Mouse (Mus musculus) cerebellum, postnatal 36 days (tissue): Measurements from ENCODE around the gene Taok3.

Source experiments
- DNase-seq, 2 experiments: peaks; one replicate each; pipeline ENCODE4 v3.0.0; 2021 to 2022; ENCODE audit warnings: mixed read lengths in 2 of 2

The Taok3 gene

GRCm38 (mm10) chr5:117147187-117148095, 27.5 kb downstream of the Taok3 start:
- DNase-seq = no peak

GRCm38 (mm10) chr5:117149054-117149942, 29.4 kb downstream of the Taok3 start:
- no peak for DNase-seq

- no peak for DNase-seq
Observed at GRCm38 (mm10) chr5:117150068-117150467, 30.1 kb downstream of the Taok3 start.

GRCm38 (mm10) chr5:117152944-117153343, 33.0 kb downstream of the Taok3 start:
- no peak for DNase-seq

GRCm38 (mm10) chr5:117153527-117154091, 33.7 kb downstream of the Taok3 start:
- no peak for DNase-seq

GRCm38 (mm10) chr5:117158335-117159018, 38.5 kb downstream of the Taok3 start:
- DNase-seq = no peak

GRCm38 (mm10) chr5:117159326-117159725, 39.4 kb downstream of the Taok3 start:
- no peak for DNase-seq

GRCm38 (mm10) chr5:117159805-117160291, 39.9 kb downstream of the Taok3 start:
- no peak for DNase-seq

- no peak for DNase-seq
Observed at GRCm38 (mm10) chr5:117160499-117160898, 40.6 kb downstream of the Taok3 start.

GRCm38 (mm10) chr5:117163790-117164189, 43.9 kb downstream of the Taok3 start:
- DNase-seq = peak; percentile 96 to 98

GRCm38 (mm10) chr5:117164516-117164915, 44.6 kb downstream of the Taok3 start:
- peak; percentile 30 to 44 for DNase-seq

GRCm38 (mm10) chr5:117164923-117165322, 45.0 kb downstream of the Taok3 start:
- no peak for DNase-seq

- no peak for DNase-seq
Observed at GRCm38 (mm10) chr5:117165946-117166345, 46.0 kb downstream of the Taok3 start.

- peak; percentile 93 for DNase-seq
Observed at GRCm38 (mm10) chr5:117166811-117167365, 47.0 kb downstream of the Taok3 start.

GRCm38 (mm10) chr5:117168351-117169100, 48.6 kb downstream of the Taok3 start:
- DNase-seq = no peak

GRCm38 (mm10) chr5:117174057-117174456, 54.1 kb downstream of the Taok3 start:
- DNase-seq = no peak

- no peak for DNase-seq
Observed at GRCm38 (mm10) chr5:117175896-117176295, 56.0 kb downstream of the Taok3 start.

GRCm38 (mm10) chr5:117178079-117178478, 58.1 kb downstream of the Taok3 start:
- no peak for DNase-seq

- DNase-seq = no peak
Observed at GRCm38 (mm10) chr5:117178486-117178885, 58.6 kb downstream of the Taok3 start.

GRCm38 (mm10) chr5:117181921-117182320, 62.0 kb downstream of the Taok3 start:
- no peak for DNase-seq

GRCm38 (mm10) chr5:117182411-117182810, 62.5 kb downstream of the Taok3 start:
- DNase-seq = no peak
